Mouse (Mus musculus) right cerebral cortex, postnatal 4 days (tissue): ENCODE results near the gene P4hb.
A peak's percentile ranks its signal among the peaks of the same experiment; 100 is the strongest.
"Not testable (repeated sequence)": the region's sequence is repeated elsewhere in the genome, so short reads cannot be mapped to it uniquely, and the experiment has no call there.

Source experiments
- DNase-seq: peaks from one replicate; pipeline ENCODE4 v3.0.0-alpha.2; 2022

P4hb gene

GRCm38 (mm10) chr11:120597240-120598235 is 24.5 kb upstream of the P4hb start:
- no peak for DNase-seq

DNA sequence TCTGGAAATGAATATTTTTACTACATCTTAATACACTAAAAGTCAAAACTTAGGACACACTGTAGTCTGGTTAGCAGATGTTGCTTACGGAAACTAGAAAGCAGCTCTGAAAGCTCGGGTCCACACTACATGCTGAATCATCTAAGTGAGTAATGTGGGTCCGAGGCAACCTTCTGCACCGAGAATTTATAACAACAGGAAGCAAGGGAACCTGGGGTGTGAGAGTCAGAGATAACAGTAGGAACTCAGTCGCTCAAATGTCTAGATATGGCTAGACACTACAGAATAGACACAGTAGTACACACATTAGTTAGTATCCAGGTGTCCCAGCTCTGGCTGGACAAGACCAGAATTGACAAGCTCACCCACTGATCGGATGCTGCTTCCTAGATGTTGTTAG is 15.5 kb upstream of the P4hb start:
- no peak for DNase-seq

DNA sequence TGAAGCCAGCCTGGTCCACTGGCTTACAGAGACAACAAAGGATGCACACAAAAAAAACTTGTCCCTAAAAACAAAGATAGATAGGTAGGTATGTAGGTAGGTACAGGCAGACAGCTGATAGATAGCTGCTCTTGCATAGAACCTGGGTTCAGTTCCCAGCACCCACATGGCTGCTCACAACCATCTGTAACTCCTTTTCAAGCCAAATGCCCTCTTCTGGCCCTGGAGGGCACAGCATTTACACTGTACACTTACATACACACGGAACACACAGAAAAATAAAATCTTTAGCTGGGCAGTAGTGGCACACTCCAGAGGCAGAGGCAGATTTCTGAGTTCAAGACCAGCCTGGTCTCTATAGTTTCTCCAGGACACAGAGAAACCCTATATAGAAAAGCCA is 10.9 kb upstream of the P4hb start:
- no peak for DNase-seq

DNA sequence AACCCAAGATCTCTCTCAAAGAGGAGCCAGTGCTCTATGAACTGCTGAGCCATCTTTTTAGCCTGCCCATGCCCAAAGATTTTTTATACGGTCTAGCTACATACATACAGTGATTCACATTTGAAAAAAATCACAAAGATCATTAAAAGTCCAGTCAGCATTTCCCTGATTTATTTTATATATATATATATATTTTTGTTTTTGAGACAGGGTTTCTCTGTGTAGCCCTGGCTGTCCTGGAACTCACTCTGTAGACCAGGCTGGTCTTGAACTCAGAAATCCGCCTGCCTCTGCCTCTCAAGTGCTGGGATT is 9.9 kb upstream of the P4hb start:
- not testable (repeated sequence) for DNase-seq

GRCm38 (mm10) chr11:120582268-120582981 is 9.4 kb upstream of the P4hb start:
- DNase-seq = no peak

- peak; percentile 90 for DNase-seq
These were observed 8.6 kb upstream of the P4hb start, which contains the start of gene Arhgdia for GRCm38 (mm10) chr11:120581490-120582267. Gene Arhgdia (minus strand): TSS chr11:120581624.

DNA sequence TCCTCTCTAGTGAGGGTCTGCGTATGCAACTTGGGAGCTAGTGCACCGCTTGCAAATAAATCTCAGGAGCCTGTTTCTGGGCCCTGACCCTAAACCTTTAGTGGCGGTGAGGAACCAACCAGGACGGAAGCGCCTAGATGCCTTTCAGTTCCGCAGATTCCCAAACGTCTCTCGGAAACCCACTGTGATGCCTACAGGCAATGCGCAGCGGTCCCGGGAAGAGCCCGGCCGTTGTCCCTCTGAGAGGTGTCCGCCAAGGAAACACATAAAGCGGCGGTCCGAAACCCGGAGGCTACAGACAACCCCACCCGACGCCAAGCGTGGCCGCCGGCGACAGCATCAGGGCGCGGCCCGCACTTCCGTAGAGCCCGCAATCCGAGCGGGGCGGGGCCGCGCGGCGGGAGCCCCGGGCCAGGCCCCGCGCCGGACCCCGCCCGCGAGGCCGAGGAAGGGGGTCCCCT is 7.8 kb upstream of the P4hb start:
- peak; percentile 42 for DNase-seq

DNA sequence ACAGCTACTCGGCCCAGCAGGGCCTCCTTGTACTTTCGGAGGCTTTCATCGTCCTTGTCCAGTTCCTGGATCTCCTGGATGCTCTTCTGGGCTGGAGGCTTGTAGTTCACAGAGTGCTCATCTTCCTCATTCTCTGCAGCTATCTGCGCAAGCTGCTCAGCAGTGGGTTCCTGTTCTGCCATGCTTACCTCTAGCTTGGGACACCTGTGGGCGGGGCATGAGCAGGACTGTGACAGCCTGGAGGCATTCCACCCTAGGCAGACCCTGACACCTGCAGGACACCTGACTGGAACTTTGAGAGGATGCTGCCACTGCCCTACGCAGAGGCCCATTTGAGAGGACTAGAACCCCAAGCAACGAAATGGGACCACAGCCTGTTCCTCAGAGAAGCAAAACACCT is 7.1 kb upstream of the P4hb start:
- no peak for DNase-seq

GRCm38 (mm10) chr11:120579316-120580107 is 6.5 kb upstream of the P4hb start:
- peak; percentile 83 for DNase-seq

- DNase-seq = no peak
These were observed 5.7 kb upstream of the P4hb start for GRCm38 (mm10) chr11:120578694-120579243.

DNA sequence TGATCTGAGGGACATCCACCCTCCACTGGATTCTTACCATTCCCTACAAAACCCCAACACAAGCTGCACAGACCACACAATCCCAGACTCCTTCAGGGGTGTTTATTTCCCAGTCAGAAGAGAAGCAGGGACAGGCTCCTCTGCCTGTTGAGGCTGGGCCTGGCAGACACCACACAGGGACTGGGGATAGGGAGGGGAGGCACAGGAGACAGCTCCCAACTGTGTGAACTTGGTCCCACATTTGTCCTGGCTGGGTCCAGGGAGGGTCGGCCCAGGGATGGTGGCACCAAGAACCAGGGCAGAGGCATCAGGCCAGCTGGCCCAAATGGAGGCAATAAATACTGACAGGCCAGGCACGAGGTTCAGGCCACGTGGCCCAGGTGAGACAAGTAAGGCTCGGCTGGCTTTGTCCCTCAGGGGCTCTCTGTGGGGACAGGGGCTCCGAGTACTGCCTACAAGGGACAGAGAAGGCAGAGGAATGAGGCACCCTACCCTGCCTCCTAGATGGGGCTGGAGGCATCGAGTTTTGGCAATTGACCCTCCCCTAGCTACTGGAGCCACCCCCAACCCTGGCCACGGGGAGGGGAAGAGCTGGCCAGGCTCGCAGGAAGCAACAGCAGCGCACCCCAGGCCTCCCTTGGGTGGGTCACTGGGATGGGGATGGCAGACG is 5.1 kb upstream of the P4hb start:
- no peak for DNase-seq

DNA sequence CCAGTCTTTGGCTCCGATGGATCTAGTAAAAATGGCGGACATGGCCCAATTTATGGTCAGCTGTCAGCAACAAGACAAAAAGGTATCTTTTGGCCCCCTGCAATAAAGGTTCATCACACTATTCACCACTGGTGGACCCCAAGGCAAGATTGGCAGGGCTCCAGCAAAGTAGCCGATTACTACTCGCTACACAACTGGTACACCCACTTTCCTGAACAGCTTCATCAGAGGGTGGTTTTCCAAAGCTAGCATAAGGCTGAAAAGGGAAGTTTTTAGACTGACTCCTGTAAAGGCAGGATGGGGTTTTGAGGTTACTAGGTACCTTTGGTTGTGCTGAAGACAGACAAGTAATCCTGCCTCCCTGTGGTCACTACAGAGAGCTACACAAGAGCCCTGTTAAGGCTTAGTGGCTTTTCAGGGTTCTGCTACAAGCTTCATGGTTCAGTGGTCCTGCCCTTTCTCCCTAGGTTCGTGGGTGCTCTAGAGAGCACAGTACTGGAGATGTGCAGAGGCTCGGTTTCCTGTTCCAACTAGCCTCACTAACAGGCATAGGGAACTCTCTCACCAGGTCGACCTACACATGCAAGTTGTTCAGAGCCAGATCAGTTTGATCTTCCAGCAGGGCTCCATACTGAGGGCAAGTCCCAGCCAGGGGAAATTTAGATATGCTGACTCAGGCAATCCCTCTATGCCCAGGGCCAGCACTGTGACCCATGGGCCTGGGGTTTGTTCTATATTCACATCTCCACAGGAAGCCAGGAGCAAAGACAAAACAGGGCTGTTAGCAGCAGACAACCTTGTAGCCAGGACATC is 4.4 kb upstream of the P4hb start:
- DNase-seq = peak; percentile 42

- DNase-seq = no peak
These were observed 3.4 kb upstream of the P4hb start for GRCm38 (mm10) chr11:120576365-120576981.

- DNase-seq = no peak
These were observed 2.9 kb upstream of the P4hb start for GRCm38 (mm10) chr11:120575940-120576339.

DNA sequence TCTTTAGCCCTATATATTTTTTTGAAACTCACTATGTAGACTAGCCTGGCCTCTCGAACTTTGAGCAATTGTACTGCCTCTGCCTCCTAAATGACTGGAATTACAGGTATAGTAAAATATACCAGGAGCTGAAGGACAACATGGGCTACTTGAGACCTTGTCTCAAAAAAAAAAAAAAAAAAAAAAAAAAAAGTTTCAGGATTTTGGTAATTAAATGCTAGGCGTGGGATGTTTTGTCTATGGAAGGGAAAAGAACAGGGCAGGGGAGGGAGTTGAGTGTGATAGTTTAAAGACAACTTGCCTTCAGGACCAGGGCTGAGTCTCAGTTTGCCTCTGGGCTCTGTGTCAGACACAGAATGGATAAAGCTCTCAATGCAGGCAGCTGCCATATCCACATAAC is 2.0 kb upstream of the P4hb start:
- no peak for DNase-seq

DNA sequence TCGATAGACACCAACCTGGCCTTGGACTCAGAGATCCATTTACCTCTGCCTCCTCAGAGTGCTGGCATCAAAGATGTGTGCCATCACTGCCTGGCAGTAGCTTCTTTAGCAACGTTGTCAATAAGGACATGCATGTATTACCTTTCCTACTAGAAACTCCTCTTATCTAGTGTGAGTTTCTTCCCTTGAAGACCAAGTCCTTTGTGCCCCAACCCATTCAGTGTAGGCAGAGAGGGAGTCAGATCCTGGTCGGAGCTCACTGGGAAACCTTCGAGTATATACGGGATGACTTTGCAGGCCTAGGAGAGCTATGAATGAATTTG is 1.2 kb upstream of the P4hb start:
- DNase-seq = no peak

DNA sequence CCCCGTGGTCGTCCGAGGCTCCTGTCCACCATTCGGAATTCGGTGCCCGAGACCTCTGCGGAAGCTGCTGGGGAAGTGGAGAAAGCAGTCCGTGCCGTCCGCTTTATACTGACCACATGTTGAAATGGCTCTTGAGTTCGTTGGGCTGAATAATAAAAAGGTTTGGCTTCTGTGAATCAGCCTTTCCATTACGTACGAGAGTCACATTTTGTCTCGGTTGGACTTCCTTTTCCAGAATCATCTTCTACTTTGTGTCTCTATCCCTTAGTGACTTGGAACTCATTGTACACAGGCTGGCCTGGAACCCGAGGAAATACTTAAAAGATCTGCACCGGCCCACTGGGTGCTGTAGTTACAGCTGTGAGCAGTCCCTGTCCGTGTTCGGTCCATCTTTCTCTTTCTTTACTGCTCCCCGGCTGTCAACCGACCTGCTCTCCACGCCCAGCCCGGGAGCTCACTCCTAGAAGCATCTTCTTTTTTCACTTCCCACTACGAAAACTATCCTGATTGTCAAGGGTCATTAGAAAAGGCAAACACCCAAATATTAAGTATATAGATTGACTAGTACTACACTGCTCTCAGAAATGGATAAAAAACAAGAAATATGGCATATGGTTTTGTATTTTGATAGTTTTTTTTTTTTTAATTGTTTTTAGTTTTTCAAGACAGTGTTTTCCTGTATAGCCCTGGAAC is 678 bp upstream of the P4hb start:
- no peak for DNase-seq

GRCm38 (mm10) chr11:120572417-120572751 is 669 bp downstream of the P4hb start:
- DNase-seq = no peak

- DNase-seq = no peak
These were observed 1.2 kb downstream of the P4hb start for GRCm38 (mm10) chr11:120571754-120572416.
